In genomic region chr3:21995566-21996391, GRCm38 (mm10) we compare ENCODE assay signal across 12 mouse cellular contexts.
DNase-seq lines count a peak whose midpoint lies in the region; ATAC-seq and TF ChIP-seq lines count a peak whose summit lies in the region.
"Had no signal": no experiment of that assay in that cellular context is flagged by ENCODE, and none has a peak within 500 bp of the region (broad histone marks: within the 10 kb centered on the region; RNA-seq: fewer than 3 reads in every experiment).

No protein-coding gene starts in this region.

- peak; percentile 97 to 98 for TF ChIP-seq EP300 in MEL (IDR thresholded peaks at IDR 0.05; ENCODE audit: low read depth in 1 of 2, low read length in 2 of 2)

- H3K4me3 ChIP-seq in MEL (ENCODE audit: control insufficient read depth in 1 of 2, insufficient read depth in 1 of 2, low read depth in 2 of 2, low read length in 2 of 2), result 0 out of 4 replicates have a peak overlapping the region, but pooled peaks have one; percentile 2 to 15
- H3K4me3 ChIP-seq in liver, embryonic 12.5 days, result no peak overlapping the region
- H3K4me3 ChIP-seq: forebrain, embryonic 15.5 days had no signal

- TF ChIP-seq CTCF in MEL (IDR thresholded peaks at IDR 0.05 in 2 of 3, conservative IDR thresholded peaks at IDR 0.05 in 1 of 3; ENCODE audit: control insufficient read depth in 1 of 3, insufficient read depth in 1 of 3, low read depth in 2 of 3, low read length in 3 of 3, poor library complexity in 1 of 3, severe bottlenecking in 1 of 3), result no peak

- peak; percentile 94 for DNase-seq in heart, adult 11 months
- DNase-seq in heart, postnatal 25 days (ENCODE audit: low spot score), result no peak
- DNase-seq in MEL (ENCODE audit: low read depth, low spot score), result peak; percentile 91
- no peak for DNase-seq in layer of hippocampus, postnatal 25 days (ENCODE audit: extremely low spot score in 1 of 2, low spot score in 1 of 2)
- DNase-seq in spleen, adult 18-20 months, result no peak
- DNase-seq in layer of hippocampus, adult 9-10 months (ENCODE audit: low spot score), result no peak
- DNase-seq: cerebellum, postnatal 36 days; heart, postnatal 36 days; right cerebral cortex, postnatal 4 days had no signal

- no peak for TF ChIP-seq POLR2A in MEL (IDR thresholded peaks at IDR 0.05; ENCODE audit: control insufficient read depth in 1 of 2, insufficient read depth in 1 of 2, low read depth in 1 of 2, low read length in 2 of 2, poor library complexity in 1 of 2)

- peaks cover 15 to 43% of the 10 kb centered on the region in 2 experiments for H3K4me1 ChIP-seq in MEL (ENCODE audit: control insufficient read depth in 1 of 2, insufficient read depth in 2 of 2, low read length in 2 of 2)
- peaks cover 27% of the 10 kb centered on the region for H3K4me1 ChIP-seq in liver, embryonic 12.5 days
- H3K4me1 ChIP-seq: forebrain, embryonic 15.5 days had no signal

- H3K4me2 ChIP-seq in liver, embryonic 12.5 days, result peak overlapping the region; percentile 25
- H3K4me2 ChIP-seq: forebrain, embryonic 15.5 days had no signal

- no peak overlapping the region for H3K9ac ChIP-seq in MEL (ENCODE audit: control insufficient read depth, low read depth, low read length, poor library complexity, severe bottlenecking)
- no peak overlapping the region for H3K9ac ChIP-seq in liver, embryonic 12.5 days
- H3K9ac ChIP-seq: forebrain, embryonic 15.5 days had no signal

- no peaks in the 10 kb centered on the region; the same call in 1 of the 2 replicates for H3K79me2 ChIP-seq in MEL (ENCODE audit: control insufficient read depth, insufficient read depth, low read length, poor library complexity)

- ATAC-seq in inflammation-experienced regulatory T-cells, adult 6 months, result peak; percentile 41
- peak; percentile 76 for ATAC-seq in liver, embryonic 12.5 days
- ATAC-seq: forebrain, embryonic 15.5 days had no signal

- 34% methylated on average over 8 of the region's 8 CpGs for WGBS in liver, embryonic 12.5 days (ENCODE audit: insufficient replicate concordance)

- no peak; the same call in 1 of the 2 replicates for TF ChIP-seq RAD21 in MEL (IDR thresholded peaks at IDR 0.05; ENCODE audit: low read depth, low read length)

- H3K27me3 ChIP-seq in MEL (ENCODE audit: control insufficient read depth in 1 of 2, insufficient read depth in 2 of 2, low read length in 2 of 2), result no peaks in the 10 kb centered on the region
- H3K27me3 ChIP-seq in liver, embryonic 12.5 days (replicated peaks), result no peaks in the 10 kb centered on the region
- H3K27me3 ChIP-seq: forebrain, embryonic 15.5 days had no signal

- peak overlapping the region; percentile 81 for H3K27ac ChIP-seq in MEL (ENCODE audit: control insufficient read depth, low read depth, low read length)
- no peak overlapping the region for H3K27ac ChIP-seq in liver, embryonic 12.5 days
- H3K27ac ChIP-seq: forebrain, embryonic 15.5 days had no signal

- intact Hi-C loops in heart, postnatal 25 days (cut with DNase I), result no loop called here

- peaks cover 0 to 29% of the 10 kb centered on the region in 2 experiments; a peak in 2 of 4 replicates for H3K36me3 ChIP-seq in MEL (ENCODE audit: control insufficient read depth in 1 of 2, insufficient read depth in 2 of 2, low read length in 2 of 2)
- no peaks in the 10 kb centered on the region for H3K36me3 ChIP-seq in liver, embryonic 12.5 days
- H3K36me3 ChIP-seq: forebrain, embryonic 15.5 days had no signal

- H3K9me3 ChIP-seq in MEL (replicated peaks; ENCODE audit: insufficient read depth, low read length), result no peaks in the 10 kb centered on the region
- H3K9me3 ChIP-seq in liver, embryonic 12.5 days (replicated peaks), result no peaks in the 10 kb centered on the region
- H3K9me3 ChIP-seq: forebrain, embryonic 15.5 days had no signal

TF ChIP-seq in MEL, 35 proteins besides CTCF, POLR2A, EP300 and RAD21:
- TF ChIP-seq POLR2AphosphoS2 (IDR thresholded peaks at IDR 0.05; ENCODE audit: low read length) (no peak), MYB (IDR thresholded peaks at IDR 0.05; ENCODE audit: low read depth, low read length) (peak; percentile 74), TAL1 (IDR thresholded peaks at IDR 0.05; ENCODE audit: low read length) (peak; percentile 93), CHD2 (IDR thresholded peaks at IDR 0.05; ENCODE audit: low read length) (peak; percentile 58), MAX (IDR thresholded peaks at IDR 0.05; ENCODE audit: low read length) (peak; percentile 62; the same call in 1 of the 2 replicates), SMC3 (IDR thresholded peaks at IDR 0.05; ENCODE audit: low read depth, low read length) (no peak; the same call in 1 of the 2 replicates), UBTF (IDR thresholded peaks at IDR 0.05; ENCODE audit: borderline replicate concordance, insufficient read depth, low read depth, low read length) (no peak), SIN3A (IDR thresholded peaks at IDR 0.05; ENCODE audit: low read length) (peak; percentile 90), E2F4 (IDR thresholded peaks at IDR 0.05; ENCODE audit: borderline replicate concordance, low read depth, low read length) (no peak), ZC3H11A (IDR thresholded peaks at IDR 0.05; ENCODE audit: low read depth, low read length) (peak; percentile 2; the same call in 1 of the 2 replicates), BHLHE40 (IDR thresholded peaks at IDR 0.05; ENCODE audit: borderline replicate concordance, low read depth, low read length) (peak; percentile 90), TCF12 (IDR thresholded peaks at IDR 0.05; ENCODE audit: low read depth, low read length) (peak; percentile 98), MEF2A (IDR thresholded peaks at IDR 0.05; ENCODE audit: extremely low read depth, insufficient replicate concordance, low read depth, low read length, poor library complexity, severe bottlenecking) (no peak), GABPA (IDR thresholded peaks at IDR 0.05; ENCODE audit: low read depth, low read length) (no peak), MXI1 (IDR thresholded peaks at IDR 0.05; ENCODE audit: low read depth, low read length) (peak; percentile 60), JUND (IDR thresholded peaks at IDR 0.05; ENCODE audit: low read depth, low read length) (peak; percentile 53; the same call in 1 of the 2 replicates), RCOR1 (IDR thresholded peaks at IDR 0.05; ENCODE audit: low read depth, low read length) (peak; percentile 98), KAT2A (conservative IDR thresholded peaks at IDR 0.05; ENCODE audit: low read depth, low read length) (no peak), ZNF384 (IDR thresholded peaks at IDR 0.05; ENCODE audit: low read depth, low read length) (peak; percentile 49), USF2 (IDR thresholded peaks at IDR 0.05; ENCODE audit: borderline replicate concordance in 1 of 2, insufficient read depth in 1 of 2, low read depth in 1 of 2, low read length in 2 of 2) (no peak), MYC (IDR thresholded peaks at IDR 0.05; ENCODE audit: low read depth, low read length) (0 out of 2 replicates have a peak, but pooled peaks have one; percentile 62), ZKSCAN1 (IDR thresholded peaks at IDR 0.05; ENCODE audit: low read depth, low read length) (no peak), HCFC1 (IDR thresholded peaks at IDR 0.05; ENCODE audit: low read depth, low read length) (peak; percentile 41; the same call in 1 of the 2 replicates), MAFK (IDR thresholded peaks at IDR 0.05; ENCODE audit: borderline replicate concordance, low read depth, low read length) (peak; percentile 85; the same call in 1 of the 2 replicates), TBP (IDR thresholded peaks at IDR 0.05; ENCODE audit: low read depth, low read length) (no peak), GATA1 (IDR thresholded peaks at IDR 0.05; ENCODE audit: low read depth, low read length) (peak; percentile 99), ETS1 (IDR thresholded peaks at IDR 0.05; ENCODE audit: low read depth, low read length) (peak; percentile 99), NRF1 (IDR thresholded peaks at IDR 0.05; ENCODE audit: insufficient read depth, low read depth, low read length, poor library complexity, severe bottlenecking) (no peak), POLR2AphosphoS5 (IDR thresholded peaks at IDR 0.05; ENCODE audit: borderline replicate concordance, low read depth, low read length) (no peak), MAZ (IDR thresholded peaks at IDR 0.05; ENCODE audit: low read depth, low read length) (peak; percentile 67; the same call in 1 of the 2 replicates)

Comparison
In these comparisons a context has a peak if more than half of its experiments do, and no peak if none do; other contexts are left out.
1. DNase-seq: peak in heart, adult 11 months (single experiment) and MEL (single experiment); none in heart, postnatal 25 days (single experiment), layer of hippocampus, postnatal 25 days (0 of 2), spleen, adult 18-20 months (0 of 2) and layer of hippocampus, adult 9-10 months (single experiment).